Mouse (Mus musculus) ES-E14 (cell line): ENCODE results near the gene Polr2b. TPM values are rescaled to one million over a fixed set of nuclear protein-coding genes. Genes with fewer than 3 reads are reported as not detected.

Source experiments
- DNase-seq: peaks from one replicate; pipeline ENCODE4 v3.0.0-alpha.2; 2013; ENCODE audit warnings: low read depth, low spot score
- H3K27ac ChIP-seq: 2 replicates; pipeline ENCODE4 v1.5.1; 2012; ENCODE audit warnings: low read depth, mild to moderate bottlenecking, low read length, moderate library complexity, mixed read lengths; ENCODE audit not compliant: poor library complexity, insufficient read depth, severe bottlenecking
- H3K36me3 ChIP-seq: 2 replicates; pipeline ENCODE4 v1.6.1; 2012; ENCODE audit warnings: mild to moderate bottlenecking, low read length, moderate library complexity, mixed read lengths; ENCODE audit not compliant: control insufficient read depth, poor library complexity, insufficient read depth, severe bottlenecking
- H3K4me1 ChIP-seq, 2 experiments: fragments of 150-350 bp in 1 of 2; sonication (generic) in 1 of 2; 2 replicates each; pipeline ENCODE4 v1.6.1; 2012; ENCODE audit warnings: low read length in 2 of 2, mild to moderate bottlenecking in 1 of 2, mixed read lengths in 1 of 2; ENCODE audit not compliant: control insufficient read depth in 2 of 2, insufficient read depth in 2 of 2, poor library complexity in 1 of 2
- H3K4me3 ChIP-seq, 2 experiments: fragments of 150-350 bp in 1 of 2; sonication (generic) in 1 of 2; 2 replicates each; pipeline ENCODE4 v1.5.1; 2012; ENCODE audit warnings: low read length in 2 of 2, low read depth in 1 of 2, mild to moderate bottlenecking in 1 of 2, mixed read lengths in 1 of 2; ENCODE audit not compliant: insufficient read depth in 1 of 2, poor library complexity in 1 of 2, severe bottlenecking in 1 of 2
- H3K9ac ChIP-seq: 2 replicates; pipeline ENCODE4 v1.6.1; 2012; ENCODE audit warnings: low read depth, mild to moderate bottlenecking, low read length, mixed read lengths; ENCODE audit not compliant: poor library complexity, insufficient read depth, severe bottlenecking
- H3K9me3 ChIP-seq: fragments of 150-350 bp; sonication (generic); 2 replicates; pipeline ENCODE4 v1.6.1; 2012; ENCODE audit warnings: low read depth, mild to moderate bottlenecking, low read length; ENCODE audit not compliant: control insufficient read depth, insufficient read depth
- CHD2 ChIP-seq: IDR thresholded peaks from 2 replicates; pipeline ENCODE4 v1.6.1; 2014; ENCODE audit warnings: mild to moderate bottlenecking, low read depth, low read length, inconsistent platforms
- HCFC1 ChIP-seq: IDR thresholded peaks from 2 replicates; pipeline ENCODE4 v1.6.1; 2012; ENCODE audit warnings: low read length, inconsistent platforms, borderline replicate concordance; ENCODE audit not compliant: insufficient read depth
- MAFK ChIP-seq: IDR thresholded peaks from 2 replicates; pipeline ENCODE4 v1.6.1; 2014; ENCODE audit warnings: mild to moderate bottlenecking, low read depth, low read length, inconsistent platforms; ENCODE audit not compliant: insufficient read depth
- ZC3H11A ChIP-seq: IDR thresholded peaks from 2 replicates; pipeline ENCODE4 v1.6.1; 2012; ENCODE audit warnings: low read depth, mild to moderate bottlenecking, inconsistent platforms, low read length, borderline replicate concordance
- ZNF384 ChIP-seq: IDR thresholded peaks from 2 replicates; pipeline ENCODE4 v1.6.1; 2012; ENCODE audit warnings: low read depth, low read length, inconsistent platforms
- in situ Hi-C, 2 experiments: fragments of 600-800 bp; cut with MboI; formaldehyde crosslinking; loops; one replicate each; pipeline ENCODE4 v1.15.1; 2025; ENCODE audit warnings: low sequenced_read_pairs in 2 of 2, inconsistent platforms in 1 of 2; ENCODE audit not compliant: unreplicated experiment in 2 of 2
- total RNA-seq: library from RNA; depleted of rRNA; stranded (reverse); fragments of 300-350 nt; gene quantifications from 2 replicates; pipeline ENCODE4 v1.2.3, GENCODE M21; 2012

Gene Polr2b
- total RNA-seq, 1 experiment, result 184 TPM

- Histone ChIP-seq H3K36me3 (no peaks in the 10 kb centered on the region), H3K4me1 (peaks cover 2 to 11% of the 10 kb centered on the region in 2 experiments), H3K9me3 (no peaks in the 10 kb centered on the region), H3K9ac (no peak overlapping the region), H3K27ac (no peak overlapping the region), H3K4me3 (no peak overlapping the region)
- in situ Hi-C loops, result no loop called here
- DNase-seq, result no peak
- no peak for TF ChIP-seq CHD2
- no peak for TF ChIP-seq ZC3H11A
- no peak for TF ChIP-seq MAFK
- no peak for TF ChIP-seq ZNF384
- no peak for TF ChIP-seq HCFC1
These were observed 52.2 kb downstream of the Polr2b start for GRCm38 (mm10) chr5:77362120-77362519.

- no peak overlapping the region for H3K4me3 ChIP-seq
These were observed 53.7 kb downstream of the Polr2b start for GRCm38 (mm10) chr5:77363650-77364049.

GRCm38 (mm10) chr5:77364443-77365038 lies 54.6 kb downstream of the Polr2b start:
- Histone ChIP-seq H3K36me3 (no peaks in the 10 kb centered on the region), H3K27ac (no peak overlapping the region), H3K4me3 (no peak overlapping the region), H3K9ac (no peak overlapping the region), H3K9me3 (no peaks in the 10 kb centered on the region), H3K4me1 (peaks cover 6 to 19% of the 10 kb centered on the region in 2 experiments)
- TF ChIP-seq MAFK (no peak), ZNF384 (no peak), HCFC1 (no peak), CHD2 (no peak), ZC3H11A (no peak)
- in situ Hi-C loops, result no loop called here
- no peak for DNase-seq

More at GRCm38 (mm10) chr5:77363650-77364049, 53.7 kb downstream of the Polr2b start:
- no peaks in the 10 kb centered on the region for H3K36me3 ChIP-seq
- H3K27ac ChIP-seq, result no peak overlapping the region
- DNase-seq, result no peak
- H3K9me3 ChIP-seq, result no peaks in the 10 kb centered on the region
- TF ChIP-seq ZNF384 (no peak), CHD2 (no peak), HCFC1 (no peak), MAFK (no peak), ZC3H11A (no peak)
- no peak overlapping the region for H3K9ac ChIP-seq
- H3K4me1 ChIP-seq, result peaks cover 5 to 16% of the 10 kb centered on the region in 2 experiments
- in situ Hi-C loops, result no loop called here

GRCm38 (mm10) chr5:77366313-77366712 lies 56.4 kb downstream of the Polr2b start:
- no peak for DNase-seq
- H3K9me3 ChIP-seq, result no peaks in the 10 kb centered on the region
- in situ Hi-C loops, result no loop called here

DNA sequence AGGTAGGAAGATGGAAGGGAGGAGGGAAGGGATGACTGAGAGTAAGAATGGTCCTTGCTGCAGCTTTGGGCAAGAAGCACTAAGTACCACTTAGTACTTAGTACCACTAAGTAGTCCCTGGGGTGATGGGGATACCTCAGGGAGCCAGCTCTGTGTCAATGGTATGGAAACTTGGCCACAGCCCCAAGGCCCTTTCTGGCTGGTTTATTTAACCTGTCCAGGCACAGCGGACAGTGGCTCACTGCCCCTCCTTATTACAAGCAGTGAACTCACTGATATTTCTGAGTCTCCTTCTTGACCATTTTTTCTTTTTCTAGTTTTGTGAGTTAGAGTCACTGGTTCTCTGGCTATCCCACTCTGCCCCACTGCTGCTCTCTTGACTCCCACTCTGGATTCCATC lies 57.2 kb downstream of the Polr2b start:
- in situ Hi-C loops, result no loop called here
- Histone ChIP-seq H3K9ac (no peak overlapping the region), H3K4me3 (no peak overlapping the region), H3K9me3 (no peaks in the 10 kb centered on the region), H3K36me3 (no peaks in the 10 kb centered on the region), H3K4me1 (peaks cover 4 to 22% of the 10 kb centered on the region in 2 experiments), H3K27ac (no peak overlapping the region)
- no peak for TF ChIP-seq ZNF384
- TF ChIP-seq HCFC1, result no peak
- no peak for TF ChIP-seq MAFK
- TF ChIP-seq CHD2, result no peak
- no peak for TF ChIP-seq ZC3H11A
- DNase-seq, result no peak

More at GRCm38 (mm10) chr5:77366313-77366712, 56.4 kb downstream of the Polr2b start:
- Histone ChIP-seq H3K9ac (no peak overlapping the region), H3K4me1 (peaks cover 6 to 22% of the 10 kb centered on the region in 2 experiments), H3K36me3 (no peaks in the 10 kb centered on the region), H3K27ac (no peak overlapping the region), H3K4me3 (no peak overlapping the region)
- no peak for TF ChIP-seq CHD2
- no peak for TF ChIP-seq ZNF384
- TF ChIP-seq MAFK, result no peak
- no peak for TF ChIP-seq HCFC1
- no peak for TF ChIP-seq ZC3H11A
